Mouse (Mus musculus) heart, postnatal 14 days (tissue): Measurements from ENCODE around the gene Tpcn1. TPM values are rescaled to one million over a fixed set of nuclear protein-coding genes. Genes with fewer than 3 reads are reported as not detected.
A peak's percentile ranks its signal among the peaks of the same experiment; 100 is the strongest.

Experiments used
- DNase-seq, 2 experiments: peaks; one replicate each; pipeline ENCODE4 v3.0.0; 2021 to 2022
- intact Hi-C: fragments of 180-260 bp; cut with DNase I; formaldehyde crosslinking; loops from one replicate; pipeline ENCODE4 v1.15.1; 2025
- total RNA-seq, 2 experiments: library from RNA; stranded (reverse); gene quantifications; 2 replicates each; pipeline ENCODE4 v1.2.3; 2021

The Tpcn1 gene
- total RNA-seq, 2 experiments from 2014 or later: 34.1 to 39.0 TPM

- intact Hi-C loops: no loop called here
- no peak for DNase-seq
These were observed 5.0 kb downstream of the Tpcn1 start for GRCm38 (mm10) chr5:120583511-120583910.

- intact Hi-C loops: no loop called here
- no peak for DNase-seq
These were observed 6.5 kb downstream of the Tpcn1 start for GRCm38 (mm10) chr5:120582002-120582401.

DNA sequence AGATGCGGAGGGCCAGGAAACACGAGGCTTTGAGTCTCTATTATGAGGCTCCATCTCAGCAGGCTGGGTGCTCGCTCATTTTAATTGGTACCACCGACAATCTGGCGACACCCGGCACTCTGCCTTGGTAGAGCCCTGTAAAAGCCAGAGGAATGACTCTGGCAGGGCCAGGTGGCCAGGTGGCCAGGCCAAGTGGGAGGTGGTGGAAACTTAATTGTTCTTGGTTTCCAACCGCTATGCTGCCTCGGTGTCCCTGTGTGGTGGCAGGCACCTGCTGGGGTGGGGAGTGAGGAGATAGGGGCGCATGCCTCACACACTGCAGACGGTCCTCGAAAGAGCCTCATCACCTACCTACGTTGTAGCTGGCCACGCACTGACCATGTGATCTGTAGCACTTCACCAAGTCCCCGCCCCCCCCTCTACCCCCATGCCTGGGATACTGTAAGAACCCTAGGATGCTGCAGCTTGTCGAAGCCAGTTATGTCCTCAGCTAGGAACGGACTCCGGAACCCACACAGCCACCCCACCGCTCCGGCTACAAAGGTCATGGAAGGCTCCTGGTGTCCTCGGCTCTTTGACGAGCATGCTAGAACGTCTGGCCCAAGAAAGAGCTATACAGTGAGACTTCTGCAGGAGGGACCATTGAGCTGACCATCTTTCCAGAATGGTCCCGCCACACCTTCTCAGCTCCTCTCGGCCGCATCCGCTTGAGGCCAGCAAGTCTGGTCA lies 8.4 kb downstream of the Tpcn1 start:
- no peak for DNase-seq
- intact Hi-C loops: no loop called here

DNA sequence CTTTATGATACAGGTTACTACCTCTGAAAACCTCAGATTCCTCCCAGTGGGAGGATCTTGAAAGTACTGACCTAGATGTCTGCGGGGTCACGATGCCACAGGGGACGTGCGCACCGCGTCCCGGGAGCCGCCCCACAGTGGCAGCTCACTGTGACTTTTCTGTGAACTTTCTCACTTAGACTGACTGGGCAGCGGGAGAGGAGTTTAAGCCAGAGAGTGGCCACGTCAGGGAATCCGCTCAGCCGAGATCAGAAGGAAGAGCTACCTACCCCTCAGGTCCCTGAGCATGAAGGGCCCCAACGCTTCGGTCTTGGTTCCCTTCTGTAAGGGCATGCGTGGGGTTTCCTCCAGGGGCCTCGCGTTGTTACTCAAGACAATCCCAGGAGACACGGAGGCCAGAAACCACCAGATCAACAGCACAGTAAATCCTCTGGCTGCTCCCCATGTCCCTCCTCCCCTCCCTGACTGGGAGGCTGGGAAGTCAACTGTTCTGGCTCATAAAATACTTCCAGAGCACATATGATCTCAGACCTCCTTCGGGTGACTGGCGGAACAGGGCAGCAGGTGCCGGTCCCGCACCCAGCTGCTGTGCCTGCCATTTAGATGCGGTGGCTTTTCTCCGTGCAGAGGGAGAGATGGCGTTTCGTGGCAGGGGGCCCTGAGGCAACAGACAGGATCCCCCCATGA lies 9.1 kb downstream of the Tpcn1 start:
- peak; percentile 59 to 66 for DNase-seq
- intact Hi-C loops: no loop called here

- intact Hi-C loops: no loop called here
- peak; percentile 75 to 80 for DNase-seq
These were observed 9.9 kb downstream of the Tpcn1 start for GRCm38 (mm10) chr5:120578504-120579081.

DNA sequence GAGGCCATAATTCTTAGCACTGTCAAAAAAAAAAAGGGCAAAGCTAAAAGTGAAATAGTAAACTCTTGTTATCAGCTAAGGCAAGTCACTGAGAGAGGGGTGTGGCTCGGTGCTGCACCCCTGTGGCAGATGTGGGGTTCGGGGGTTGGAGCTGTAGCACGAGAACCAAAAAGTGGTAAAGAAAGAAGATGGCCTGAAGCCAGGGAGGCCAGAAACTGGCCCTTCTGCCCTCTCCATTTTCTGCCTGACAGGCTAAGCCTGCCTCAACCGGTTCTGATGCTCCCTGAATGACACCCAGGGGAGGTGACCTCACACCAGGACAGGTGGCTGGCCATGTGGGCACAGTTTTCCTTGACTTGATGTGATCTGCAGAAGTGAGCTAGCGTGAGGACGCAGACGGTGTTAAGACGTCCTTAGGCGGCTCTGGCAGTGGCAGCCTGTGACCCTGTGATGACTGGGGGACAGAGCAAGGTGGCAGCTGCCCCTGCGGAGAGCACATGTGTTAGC lies 10.5 kb downstream of the Tpcn1 start:
- intact Hi-C loops: no loop called here
- no peak for DNase-seq

DNA sequence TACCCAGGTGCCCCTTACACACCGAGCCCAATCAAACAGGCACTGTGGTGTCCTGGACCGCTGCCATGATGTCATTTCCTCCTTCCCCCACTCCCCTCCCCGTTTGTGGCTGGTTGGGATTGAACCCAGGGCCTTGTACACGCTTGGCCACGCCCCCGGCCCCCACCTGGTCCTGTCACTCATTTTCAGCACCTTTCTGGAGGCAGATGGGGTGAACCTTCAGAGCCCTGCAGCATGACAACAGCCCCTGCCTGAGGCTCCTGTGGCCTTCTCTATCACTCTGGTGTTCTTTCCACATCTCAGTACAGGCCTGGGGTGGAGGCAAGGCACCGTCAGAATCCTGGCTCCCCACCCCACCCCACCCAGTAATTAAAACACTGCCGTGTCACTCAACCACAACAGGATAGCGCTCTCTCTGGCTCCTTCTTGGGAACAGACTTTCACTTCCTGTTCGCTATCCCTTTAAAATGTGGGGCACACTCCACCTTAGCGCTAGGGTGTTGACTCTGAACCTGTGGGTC lies 11.6 kb downstream of the Tpcn1 start:
- intact Hi-C loops: no loop called here
- no peak for DNase-seq

DNA sequence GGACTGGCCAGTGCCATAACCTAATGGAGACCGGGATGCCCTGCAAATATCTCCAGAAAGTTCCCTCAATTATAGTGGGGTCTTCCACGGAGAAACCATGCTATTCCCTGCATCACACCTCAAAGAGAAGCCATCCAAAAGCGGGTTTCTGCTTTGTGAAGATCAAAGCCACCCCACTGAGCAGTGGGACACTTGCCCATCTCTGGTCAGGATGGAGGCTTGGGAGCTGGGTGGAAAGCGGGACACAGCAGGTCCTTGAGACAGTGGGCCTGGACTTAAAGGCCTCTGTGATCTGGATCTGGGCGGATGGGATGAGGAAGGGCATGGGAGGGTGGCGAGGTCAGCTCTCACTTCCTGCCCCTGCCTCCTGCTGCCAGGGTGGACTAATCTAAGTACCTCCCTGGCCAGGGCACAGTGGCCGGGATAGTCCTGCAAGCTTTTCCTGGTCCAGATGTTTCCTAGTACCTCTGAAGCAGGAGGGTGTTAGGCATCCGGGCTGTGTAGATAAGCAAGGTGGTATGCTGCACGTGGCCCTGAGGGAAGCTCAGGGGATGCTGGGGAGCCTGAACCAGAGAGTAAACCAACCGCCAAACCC lies 13.9 kb downstream of the Tpcn1 start:
- DNase-seq: no peak

DNA sequence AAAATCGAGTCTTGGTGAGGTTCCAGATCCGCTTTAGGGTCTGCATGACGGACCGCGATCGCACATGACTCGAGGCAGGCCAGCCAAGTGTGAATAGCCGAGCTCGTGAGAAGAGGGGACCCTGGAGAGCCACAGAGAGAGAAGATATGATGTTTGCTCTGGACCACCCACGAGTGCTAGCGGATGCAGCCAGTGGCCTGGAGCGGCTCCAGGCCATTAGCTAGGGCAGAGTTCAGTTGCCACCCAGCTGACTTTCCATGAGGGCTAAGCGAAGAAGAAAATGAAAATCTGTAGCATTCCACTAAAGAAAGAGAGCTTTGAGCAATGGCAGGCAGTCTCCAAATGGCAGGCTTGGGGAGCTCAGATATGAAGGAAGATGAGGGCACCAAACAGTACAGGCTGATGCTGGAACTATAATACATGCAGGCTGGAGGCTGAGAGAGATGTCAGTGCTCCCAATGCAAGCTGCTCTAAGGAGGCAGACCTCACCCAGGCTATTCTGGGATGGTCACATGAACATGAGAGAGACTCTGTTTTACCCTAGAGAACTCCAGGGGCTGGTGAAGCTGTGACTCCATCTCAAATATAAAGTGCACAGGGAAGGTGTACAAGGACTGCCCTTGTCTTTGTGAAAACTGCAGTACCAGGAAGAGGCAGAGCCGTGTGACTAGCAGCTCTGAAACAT lies 17.3 kb downstream of the Tpcn1 start:
- no peak for DNase-seq
- intact Hi-C loops: loop anchor here (2.0 kb wide), 1 partner anchor 16 kb away; no protein-coding TSS in a partner anchor

More for the DNA sequence above, 13.9 kb downstream of the Tpcn1 start:
- intact Hi-C loops: no loop called here

DNA sequence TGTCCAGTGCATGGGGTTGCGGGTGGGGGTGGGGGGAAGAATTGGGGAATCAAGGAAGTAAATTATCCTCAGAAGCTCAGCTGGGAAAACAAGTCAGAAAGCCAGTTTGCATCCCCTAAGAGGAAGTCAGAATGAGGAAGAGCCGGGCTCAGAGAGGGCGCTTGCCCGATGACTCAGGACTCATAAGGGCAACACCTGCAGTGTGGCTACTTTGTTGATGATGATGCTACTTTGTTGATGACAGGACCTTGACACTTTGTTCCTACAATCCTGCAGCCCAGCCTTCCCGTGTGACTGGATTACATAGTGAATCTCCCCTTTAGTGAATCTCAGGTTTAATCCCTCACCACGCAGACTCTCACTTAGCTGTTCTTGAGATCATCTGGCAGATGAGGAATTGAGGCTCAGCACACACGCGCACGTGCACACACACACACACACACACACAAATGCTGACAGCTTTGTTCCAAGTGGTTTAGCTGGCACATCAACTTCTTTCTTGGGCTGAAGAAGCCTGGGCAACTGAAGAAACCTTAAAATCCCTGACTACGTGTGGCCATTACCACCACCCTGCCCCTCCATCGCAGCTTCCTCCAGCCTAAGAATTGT lies 18.1 kb downstream of the Tpcn1 start:
- intact Hi-C loops: loop anchor here (2.0 kb wide), 1 partner anchor 16 kb away; no protein-coding TSS in a partner anchor
- no peak for DNase-seq

DNA sequence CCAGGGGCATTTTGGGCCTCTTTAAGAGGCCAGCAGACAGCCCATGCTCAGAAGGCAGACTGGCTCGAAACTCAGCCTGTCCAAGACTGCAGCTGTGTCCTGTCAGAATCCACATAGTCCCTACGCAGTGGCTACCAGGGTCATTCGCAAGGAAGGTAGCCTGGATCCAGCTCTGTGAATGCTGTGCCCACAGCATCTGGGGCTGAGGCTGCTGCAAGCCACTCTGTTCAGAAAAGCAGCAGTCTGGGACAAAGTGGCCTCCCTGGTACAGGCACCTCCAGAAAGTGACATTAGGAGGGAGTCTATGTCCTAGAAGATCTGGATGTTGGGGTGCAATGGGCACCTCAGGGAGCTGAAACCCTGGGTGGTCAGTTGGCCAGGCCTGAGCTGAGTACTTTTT lies 18.7 kb downstream of the Tpcn1 start:
- intact Hi-C loops: loop anchor here (2.0 kb wide), 1 partner anchor 17 kb away; no protein-coding TSS in a partner anchor
- no peak for DNase-seq

GRCm38 (mm10) chr5:120568964-120569363 lies 19.5 kb downstream of the Tpcn1 start:
- intact Hi-C loops: no loop called here
- DNase-seq: no peak

- intact Hi-C loops: no loop called here
- no peak for DNase-seq
These were observed 20.1 kb downstream of the Tpcn1 start for GRCm38 (mm10) chr5:120568336-120568768.

DNA sequence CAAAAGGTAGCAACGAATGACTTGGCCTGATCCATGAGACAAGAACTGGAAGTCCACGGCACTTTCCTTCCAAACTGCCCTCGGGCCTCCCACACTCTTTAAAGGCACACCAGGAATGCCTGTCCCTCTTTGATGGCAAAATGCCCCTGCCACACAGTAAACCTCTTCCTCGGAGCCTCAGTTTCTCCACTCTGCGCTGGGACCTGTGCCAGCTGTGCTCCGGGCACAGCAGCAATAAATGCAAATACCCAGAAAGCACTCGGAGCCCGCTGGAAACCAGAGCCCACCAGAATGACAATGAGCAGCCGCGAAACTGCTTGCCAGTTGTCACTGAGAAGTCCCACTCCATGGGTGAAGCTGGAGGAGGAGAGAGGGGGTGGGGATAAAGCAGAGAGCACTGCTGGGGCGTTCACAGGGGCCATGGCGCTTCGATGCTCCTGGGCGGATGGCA lies 20.7 kb downstream of the Tpcn1 start:
- intact Hi-C loops: no loop called here
- no peak for DNase-seq

- intact Hi-C loops: no loop called here
- DNase-seq: peak; percentile 71 to 72
These were observed 21.2 kb downstream of the Tpcn1 start for GRCm38 (mm10) chr5:120567253-120567701.

DNA sequence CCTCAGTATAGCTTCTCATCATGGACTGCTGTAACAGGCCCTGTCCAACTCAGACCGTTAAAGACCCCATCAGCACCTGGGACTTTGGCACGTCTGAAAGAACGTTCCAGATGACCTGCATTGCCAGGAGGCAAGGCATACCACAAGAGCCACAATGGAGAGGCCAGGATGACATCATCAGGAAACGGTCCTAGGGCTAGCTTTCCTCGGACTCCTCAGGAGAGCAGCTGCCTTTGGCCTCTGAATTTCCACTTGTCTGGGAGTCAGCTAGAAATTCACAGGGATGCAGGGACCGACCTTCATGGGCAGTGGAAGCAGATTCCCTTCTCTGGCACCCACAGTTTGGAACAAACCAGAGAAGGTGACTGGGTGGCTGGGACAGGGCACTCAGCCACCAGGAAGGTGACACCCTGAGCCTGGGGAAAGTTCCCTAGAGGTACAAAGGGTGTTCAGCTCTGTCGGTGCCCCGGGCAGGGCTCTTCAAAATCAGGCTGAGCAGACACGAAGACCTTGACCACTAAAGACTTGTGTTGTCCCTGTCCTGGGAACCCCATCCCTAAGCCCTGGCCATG lies 21.7 kb downstream of the Tpcn1 start:
- intact Hi-C loops: no loop called here
- DNase-seq: no peak

DNA sequence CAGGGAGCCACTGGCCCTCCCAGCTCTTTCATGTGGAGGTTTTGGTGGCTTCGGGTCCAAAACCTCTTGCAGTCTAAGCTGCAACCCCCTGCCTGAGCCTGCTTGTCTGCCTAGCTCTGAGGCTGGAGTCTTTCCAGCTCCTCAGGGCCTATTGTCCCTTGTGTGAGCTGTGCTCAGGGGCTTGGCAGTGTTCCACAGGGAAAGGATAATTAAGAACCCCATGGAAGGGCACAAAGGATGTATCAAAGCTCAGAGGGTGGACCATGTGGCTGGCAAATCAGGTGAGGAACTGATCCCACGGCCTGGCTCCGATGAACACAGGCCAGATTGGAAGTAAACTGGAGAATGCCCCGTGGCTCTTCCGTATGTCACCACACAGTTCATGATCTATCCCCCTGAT lies 22.4 kb downstream of the Tpcn1 start:
- peak in 1 of 2 experiments; percentile 55 for DNase-seq
- intact Hi-C loops: no loop called here

DNA sequence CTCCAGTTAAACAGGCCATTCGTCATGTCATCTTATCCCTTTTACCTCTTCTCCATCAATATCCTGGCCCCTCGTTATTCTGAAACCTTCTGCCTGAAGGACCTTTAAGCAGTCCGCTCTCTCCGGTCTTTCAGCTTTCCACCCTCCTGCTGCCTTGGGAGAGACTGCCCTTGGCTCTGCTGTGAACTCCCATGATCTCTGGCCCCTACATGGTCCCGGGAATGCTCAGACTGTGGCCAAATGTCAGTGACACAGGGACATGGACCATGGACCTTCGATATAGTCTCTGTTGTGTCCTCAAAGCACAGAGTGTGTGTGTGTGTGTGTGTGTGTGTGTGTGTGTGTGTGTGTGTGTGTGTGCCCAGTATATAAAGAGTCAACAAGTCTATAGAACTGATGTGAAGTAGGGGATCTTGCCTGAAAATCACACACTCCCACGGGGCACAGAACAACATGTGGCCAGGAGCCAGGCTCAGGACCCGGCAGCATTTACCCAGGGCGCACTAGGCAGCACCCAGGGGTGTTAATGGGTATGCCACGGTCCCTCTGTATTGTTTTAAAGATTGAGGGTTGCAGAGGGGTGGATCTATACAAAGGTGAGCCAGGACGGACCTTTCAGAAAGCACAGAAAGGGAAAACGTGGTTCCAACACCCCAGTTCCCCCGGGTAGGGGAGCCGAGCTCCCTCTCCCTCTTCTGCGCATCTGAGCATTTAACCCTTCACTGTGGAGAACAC lies 23.1 kb downstream of the Tpcn1 start:
- intact Hi-C loops: no loop called here
- DNase-seq: no peak
